Mouse (Mus musculus): ENCODE results near the gene Msantd2. TPM values are rescaled to one million over a fixed set of nuclear protein-coding genes. Genes with fewer than 3 reads are reported as not detected.

The Msantd2 gene
- polyA plus RNA-seq, 1 experiment from 2014 or later: 17.5 TPM

GRCm38 (mm10) chr9:37543869-37544440 is 54.8 kb downstream of the Msantd2 start:
- peak overlapping the region; percentile 93 for H3K4me2 ChIP-seq (ENCODE audit: low read length)
- no peak overlapping the region for H3K27ac ChIP-seq (replicated peaks in 1 of 2; ENCODE audit: control insufficient read depth in 1 of 2, insufficient read depth in 1 of 2, low read depth in 2 of 2, low read length in 2 of 2)
- H3K9ac ChIP-seq (ENCODE audit: low read length): peak overlapping the region; percentile 60; the same call in 1 of the 2 replicates
- H3K27me3 ChIP-seq (ENCODE audit: control insufficient read depth, insufficient read depth, low read length): peaks cover 19% of the 10 kb centered on the region
- peak overlapping the region; percentile 38 to 45 for H3K4me3 ChIP-seq (ENCODE audit: control insufficient read depth in 1 of 2, insufficient read depth in 1 of 2, low read depth in 1 of 2, low read length in 2 of 2)
- peaks cover 7% of the 10 kb centered on the region; the same call in 1 of the 2 replicates for H3K36me3 ChIP-seq (ENCODE audit: control insufficient read depth, insufficient read depth, low read length)
- no peaks in the 10 kb centered on the region for H3K9me3 ChIP-seq (ENCODE audit: control insufficient read depth, low read length)
- no peak for ATAC-seq (ENCODE audit: insufficient number of reproducible peaks, insufficient read depth, low FRiP score, low read depth)
- 32% methylated on average over 12 of the region's 12 CpGs for WGBS
- H3K4me1 ChIP-seq (ENCODE audit: control insufficient read depth in 2 of 2, insufficient read depth in 2 of 2, low read length in 2 of 2): peaks cover 7% of the 10 kb centered on the region in 2 experiments; a peak in 3 of 4 replicates

GRCm38 (mm10) chr9:37544447-37545165 is 55.5 kb downstream of the Msantd2 start:
- peaks cover 7% of the 10 kb centered on the region; the same call in 1 of the 2 replicates for H3K36me3 ChIP-seq (ENCODE audit: control insufficient read depth, insufficient read depth, low read length)
- peak; percentile 8; the same call in 1 of the 2 replicates for ATAC-seq (ENCODE audit: insufficient number of reproducible peaks, insufficient read depth, low FRiP score, low read depth)
- peaks cover 24% of the 10 kb centered on the region for H3K27me3 ChIP-seq (ENCODE audit: control insufficient read depth, insufficient read depth, low read length)
- H3K27ac ChIP-seq (replicated peaks in 1 of 2; ENCODE audit: control insufficient read depth in 1 of 2, insufficient read depth in 1 of 2, low read depth in 2 of 2, low read length in 2 of 2): no peak overlapping the region
- 2% methylated on average over 29 of the region's 29 CpGs for WGBS
- H3K4me3 ChIP-seq (ENCODE audit: control insufficient read depth in 1 of 2, insufficient read depth in 1 of 2, low read depth in 1 of 2, low read length in 2 of 2): peak overlapping the region; percentile 38 to 45
- no peaks in the 10 kb centered on the region for H3K9me3 ChIP-seq (ENCODE audit: control insufficient read depth, low read length)
- peaks cover 4 to 7% of the 10 kb centered on the region in 2 experiments; a peak in 3 of 4 replicates for H3K4me1 ChIP-seq (ENCODE audit: control insufficient read depth in 2 of 2, insufficient read depth in 2 of 2, low read length in 2 of 2)
- H3K9ac ChIP-seq (ENCODE audit: low read length): peak overlapping the region; percentile 60
- peak overlapping the region; percentile 93 for H3K4me2 ChIP-seq (ENCODE audit: low read length)

- H3K27ac ChIP-seq (replicated peaks in 1 of 2; ENCODE audit: control insufficient read depth in 1 of 2, insufficient read depth in 1 of 2, low read depth in 2 of 2, low read length in 2 of 2): no peak overlapping the region
- no peak; the same call in 1 of the 2 replicates for ATAC-seq (ENCODE audit: insufficient number of reproducible peaks, insufficient read depth, low FRiP score, low read depth)
- H3K4me2 ChIP-seq (ENCODE audit: low read length): peak overlapping the region; percentile 93
- H3K27me3 ChIP-seq (ENCODE audit: control insufficient read depth, insufficient read depth, low read length): peaks cover 25% of the 10 kb centered on the region
- H3K36me3 ChIP-seq (ENCODE audit: control insufficient read depth, insufficient read depth, low read length): peaks cover 3% of the 10 kb centered on the region; the same call in 1 of the 2 replicates
- peaks cover 4 to 7% of the 10 kb centered on the region in 2 experiments; a peak in 3 of 4 replicates for H3K4me1 ChIP-seq (ENCODE audit: control insufficient read depth in 2 of 2, insufficient read depth in 2 of 2, low read length in 2 of 2)
- peak overlapping the region; percentile 38 to 45 for H3K4me3 ChIP-seq (ENCODE audit: control insufficient read depth in 1 of 2, insufficient read depth in 1 of 2, low read depth in 1 of 2, low read length in 2 of 2)
- H3K9ac ChIP-seq (ENCODE audit: low read length): peak overlapping the region; percentile 6; the same call in 1 of the 2 replicates
- WGBS: 15% methylated on average over 16 of the region's 17 CpGs
- H3K9me3 ChIP-seq (ENCODE audit: control insufficient read depth, low read length): no peaks in the 10 kb centered on the region
Observed at GRCm38 (mm10) chr9:37545166-37545610, 56.1 kb downstream of the Msantd2 start.

- no peak for ATAC-seq (ENCODE audit: insufficient number of reproducible peaks, insufficient read depth, low FRiP score, low read depth)
- Histone ChIP-seq H3K9me3 (ENCODE audit: control insufficient read depth, low read length) (no peaks in the 10 kb centered on the region), H3K4me3 (ENCODE audit: control insufficient read depth in 1 of 2, insufficient read depth in 1 of 2, low read depth in 1 of 2, low read length in 2 of 2) (no peak overlapping the region), H3K4me1 (ENCODE audit: control insufficient read depth in 2 of 2, insufficient read depth in 2 of 2, low read length in 2 of 2) (peaks cover 4 to 7% of the 10 kb centered on the region in 2 experiments; a peak in 3 of 4 replicates), H3K9ac (ENCODE audit: low read length) (no peak overlapping the region), H3K36me3 (ENCODE audit: control insufficient read depth, insufficient read depth, low read length) (no peaks in the 10 kb centered on the region), H3K4me2 (ENCODE audit: low read length) (peak overlapping the region; percentile 93), H3K27me3 (ENCODE audit: control insufficient read depth, insufficient read depth, low read length) (peaks cover 33% of the 10 kb centered on the region), H3K27ac (replicated peaks in 1 of 2; ENCODE audit: control insufficient read depth in 1 of 2, insufficient read depth in 1 of 2, low read depth in 2 of 2, low read length in 2 of 2) (no peak overlapping the region)
- 14% methylated on average over 27 of the region's 27 CpGs for WGBS
Observed at GRCm38 (mm10) chr9:37545847-37546452, 56.8 kb downstream of the Msantd2 start.

- Histone ChIP-seq H3K9me3 (ENCODE audit: control insufficient read depth, low read length) (no peaks in the 10 kb centered on the region), H3K4me1 (ENCODE audit: control insufficient read depth in 2 of 2, insufficient read depth in 2 of 2, low read length in 2 of 2) (peaks cover 5 to 12% of the 10 kb centered on the region in 2 experiments; a peak in 3 of 4 replicates), H3K4me3 (ENCODE audit: control insufficient read depth in 1 of 2, insufficient read depth in 1 of 2, low read depth in 1 of 2, low read length in 2 of 2) (no peak overlapping the region), H3K4me2 (ENCODE audit: low read length) (no peak overlapping the region), H3K27ac (replicated peaks in 1 of 2; ENCODE audit: control insufficient read depth in 1 of 2, insufficient read depth in 1 of 2, low read depth in 2 of 2, low read length in 2 of 2) (no peak overlapping the region), H3K36me3 (ENCODE audit: control insufficient read depth, insufficient read depth, low read length) (no peaks in the 10 kb centered on the region), H3K9ac (ENCODE audit: low read length) (no peak overlapping the region), H3K27me3 (ENCODE audit: control insufficient read depth, insufficient read depth, low read length) (peaks cover 42% of the 10 kb centered on the region)
- WGBS: 72% methylated on average over 1 of the region's 1 CpGs
- no peak for ATAC-seq (ENCODE audit: insufficient number of reproducible peaks, insufficient read depth, low FRiP score, low read depth)
Observed at GRCm38 (mm10) chr9:37546889-37547288, 57.8 kb downstream of the Msantd2 start.

GRCm38 (mm10) chr9:37550435-37550834 is 61.3 kb downstream of the Msantd2 start:
- peaks cover 10 to 22% of the 10 kb centered on the region in 2 experiments; a peak in 3 of 4 replicates for H3K4me1 ChIP-seq (ENCODE audit: control insufficient read depth in 2 of 2, insufficient read depth in 2 of 2, low read length in 2 of 2)
- no peak overlapping the region for H3K4me2 ChIP-seq (ENCODE audit: low read length)
- no peaks in the 10 kb centered on the region for H3K36me3 ChIP-seq (ENCODE audit: control insufficient read depth, insufficient read depth, low read length)
- no peak for ATAC-seq (ENCODE audit: insufficient number of reproducible peaks, insufficient read depth, low FRiP score, low read depth)
- H3K27ac ChIP-seq (replicated peaks in 1 of 2; ENCODE audit: control insufficient read depth in 1 of 2, insufficient read depth in 1 of 2, low read depth in 2 of 2, low read length in 2 of 2): no peak overlapping the region
- no peak overlapping the region for H3K4me3 ChIP-seq (ENCODE audit: control insufficient read depth in 1 of 2, insufficient read depth in 1 of 2, low read depth in 1 of 2, low read length in 2 of 2)
- peaks cover 66% of the 10 kb centered on the region for H3K27me3 ChIP-seq (ENCODE audit: control insufficient read depth, insufficient read depth, low read length)
- 70% methylated on average over 1 of the region's 1 CpGs for WGBS
- no peaks in the 10 kb centered on the region for H3K9me3 ChIP-seq (ENCODE audit: control insufficient read depth, low read length)
- H3K9ac ChIP-seq (ENCODE audit: low read length): no peak overlapping the region

GRCm38 (mm10) chr9:37551751-37552531 is 62.8 kb downstream of the Msantd2 start:
- no peaks in the 10 kb centered on the region for H3K9me3 ChIP-seq (ENCODE audit: control insufficient read depth, low read length)
- no peak for ATAC-seq (ENCODE audit: insufficient number of reproducible peaks, insufficient read depth, low FRiP score, low read depth)
- no peak overlapping the region for H3K27ac ChIP-seq (replicated peaks in 1 of 2; ENCODE audit: control insufficient read depth in 1 of 2, insufficient read depth in 1 of 2, low read depth in 2 of 2, low read length in 2 of 2)
- H3K4me1 ChIP-seq (ENCODE audit: control insufficient read depth in 2 of 2, insufficient read depth in 2 of 2, low read length in 2 of 2): peaks cover 10 to 18% of the 10 kb centered on the region in 2 experiments; a peak in 3 of 4 replicates
- peaks cover 54% of the 10 kb centered on the region for H3K27me3 ChIP-seq (ENCODE audit: control insufficient read depth, insufficient read depth, low read length)
- H3K4me3 ChIP-seq (ENCODE audit: control insufficient read depth in 1 of 2, insufficient read depth in 1 of 2, low read depth in 1 of 2, low read length in 2 of 2): peak overlapping the region; percentile 43 to 52
- no peaks in the 10 kb centered on the region for H3K36me3 ChIP-seq (ENCODE audit: control insufficient read depth, insufficient read depth, low read length)
- peak overlapping the region; percentile 56 for H3K9ac ChIP-seq (ENCODE audit: low read length)
- 3% methylated on average over 23 of the region's 23 CpGs for WGBS
- peak overlapping the region; percentile 88 for H3K4me2 ChIP-seq (ENCODE audit: low read length)
